Mouse (Mus musculus): ENCODE measurements at regions not wholly inside any gene's neighbourhood (a gene's known extent, or its start where the extent isn't known, plus 50 kb on each side); places are given as distances from the start of the nearest gene placed in this dataset.

GRCm38 (mm10) chr4:53235870-53236269, 76.2 kb upstream of the Abca1 start:
- Histone ChIP-seq H3K9me3 (replicated peaks; ENCODE audit: insufficient read depth, low read length) (no peaks in the 10 kb centered on the region), H3K4me1 (ENCODE audit: control insufficient read depth in 1 of 2, insufficient read depth in 2 of 2, low read length in 2 of 2) (peaks cover 11 to 23% of the 10 kb centered on the region in 2 experiments), H3K4me3 (ENCODE audit: control insufficient read depth in 1 of 2, insufficient read depth in 1 of 2, low read depth in 2 of 2, low read length in 2 of 2) (no peak overlapping the region), H3K79me2 (ENCODE audit: control insufficient read depth, insufficient read depth, low read length, poor library complexity) (no peaks in the 10 kb centered on the region), H3K27me3 (ENCODE audit: control insufficient read depth in 1 of 2, insufficient read depth in 2 of 2, low read length in 2 of 2) (no peaks in the 10 kb centered on the region), H3K9ac (ENCODE audit: control insufficient read depth, low read depth, low read length, poor library complexity, severe bottlenecking) (no peak overlapping the region), H3K27ac (ENCODE audit: control insufficient read depth, low read depth, low read length) (no peak overlapping the region), H3K36me3 (ENCODE audit: control insufficient read depth in 1 of 2, insufficient read depth in 2 of 2, low read length in 2 of 2) (peaks cover 0 to 15% of the 10 kb centered on the region in 2 experiments; a peak in 2 of 4 replicates)
- TF ChIP-seq TBP (IDR thresholded peaks at IDR 0.05; ENCODE audit: low read depth, low read length) (no peak), GATA1 (IDR thresholded peaks at IDR 0.05; ENCODE audit: low read depth, low read length) (no peak), ZNF384 (IDR thresholded peaks at IDR 0.05; ENCODE audit: low read depth, low read length) (no peak), CHD2 (IDR thresholded peaks at IDR 0.05; ENCODE audit: low read length) (no peak), TAL1 (IDR thresholded peaks at IDR 0.05; ENCODE audit: low read length) (no peak), ZKSCAN1 (IDR thresholded peaks at IDR 0.05; ENCODE audit: low read depth, low read length) (no peak), NRF1 (IDR thresholded peaks at IDR 0.05; ENCODE audit: insufficient read depth, low read depth, low read length, poor library complexity, severe bottlenecking) (no peak), BHLHE40 (IDR thresholded peaks at IDR 0.05; ENCODE audit: borderline replicate concordance, low read depth, low read length) (no peak), UBTF (IDR thresholded peaks at IDR 0.05; ENCODE audit: borderline replicate concordance, insufficient read depth, low read depth, low read length) (no peak), NELFE (IDR thresholded peaks at IDR 0.05; ENCODE audit: low read depth, low read length) (no peak), SIN3A (IDR thresholded peaks at IDR 0.05; ENCODE audit: low read length) (no peak), POLR2AphosphoS2 (IDR thresholded peaks at IDR 0.05; ENCODE audit: low read length) (no peak), RCOR1 (IDR thresholded peaks at IDR 0.05; ENCODE audit: low read depth, low read length) (no peak)
- DNase-seq (ENCODE audit: low read depth, low spot score) = no peak

- TF ChIP-seq CHD1 (IDR thresholded peaks at IDR 0.05; ENCODE audit: low read depth, low read length) = no peak
- TF ChIP-seq MYC (IDR thresholded peaks at IDR 0.05; ENCODE audit: low read depth, low read length) = no peak
- TF ChIP-seq CTCF (IDR thresholded peaks at IDR 0.05 in 2 of 3, conservative IDR thresholded peaks at IDR 0.05 in 1 of 3; ENCODE audit: control insufficient read depth in 1 of 3, insufficient read depth in 1 of 3, low read depth in 2 of 3, low read length in 3 of 3, poor library complexity in 1 of 3, severe bottlenecking in 1 of 3) = no peak
- no peak for TF ChIP-seq MEF2A (IDR thresholded peaks at IDR 0.05; ENCODE audit: extremely low read depth, insufficient replicate concordance, low read depth, low read length, poor library complexity, severe bottlenecking)
- TF ChIP-seq USF1 (IDR thresholded peaks at IDR 0.05; ENCODE audit: low read depth, low read length) = no peak
- TF ChIP-seq NRF1 (IDR thresholded peaks at IDR 0.05; ENCODE audit: insufficient read depth, low read depth, low read length, poor library complexity, severe bottlenecking) = no peak
- TF ChIP-seq POLR2AphosphoS5 (IDR thresholded peaks at IDR 0.05; ENCODE audit: borderline replicate concordance, low read depth, low read length) = no peak
- TF ChIP-seq MAZ (IDR thresholded peaks at IDR 0.05; ENCODE audit: low read depth, low read length) = no peak
- TF ChIP-seq ETS1 (IDR thresholded peaks at IDR 0.05; ENCODE audit: low read depth, low read length) = no peak
- TF ChIP-seq ELF1 (IDR thresholded peaks at IDR 0.05; ENCODE audit: low read depth, low read length) = no peak
- no peak for TF ChIP-seq MYB (IDR thresholded peaks at IDR 0.05; ENCODE audit: low read depth, low read length)
- no peak for TF ChIP-seq GATA1 (IDR thresholded peaks at IDR 0.05; ENCODE audit: low read depth, low read length)
- no peak for TF ChIP-seq RCOR1 (IDR thresholded peaks at IDR 0.05; ENCODE audit: low read depth, low read length)
- TF ChIP-seq MXI1 (IDR thresholded peaks at IDR 0.05; ENCODE audit: low read depth, low read length) = no peak
- no peak for TF ChIP-seq ZMIZ1 (IDR thresholded peaks at IDR 0.05; ENCODE audit: low read depth, low read length)
- no peak for TF ChIP-seq KAT2A (conservative IDR thresholded peaks at IDR 0.05; ENCODE audit: low read depth, low read length)
- TF ChIP-seq ZKSCAN1 (IDR thresholded peaks at IDR 0.05; ENCODE audit: low read depth, low read length) = no peak
- no peak for TF ChIP-seq SMC3 (IDR thresholded peaks at IDR 0.05; ENCODE audit: low read depth, low read length)
- Histone ChIP-seq H3K9ac (ENCODE audit: control insufficient read depth, low read depth, low read length, poor library complexity, severe bottlenecking) (no peak overlapping the region), H3K79me2 (ENCODE audit: control insufficient read depth, insufficient read depth, low read length, poor library complexity) (no peaks in the 10 kb centered on the region), H3K9me3 (replicated peaks; ENCODE audit: insufficient read depth, low read length) (no peaks in the 10 kb centered on the region), H3K4me3 (ENCODE audit: control insufficient read depth in 1 of 2, insufficient read depth in 1 of 2, low read depth in 2 of 2, low read length in 2 of 2) (no peak overlapping the region), H3K27ac (ENCODE audit: control insufficient read depth, low read depth, low read length) (no peak overlapping the region), H3K36me3 (ENCODE audit: control insufficient read depth in 1 of 2, insufficient read depth in 2 of 2, low read length in 2 of 2) (peaks cover 0 to 4% of the 10 kb centered on the region in 2 experiments; a peak in 2 of 4 replicates), H3K4me1 (ENCODE audit: control insufficient read depth in 1 of 2, insufficient read depth in 2 of 2, low read length in 2 of 2) (peaks cover 0 to 13% of the 10 kb centered on the region in 2 experiments; a peak in 3 of 4 replicates), H3K27me3 (ENCODE audit: control insufficient read depth in 1 of 2, insufficient read depth in 2 of 2, low read length in 2 of 2) (no peaks in the 10 kb centered on the region)
- DNase-seq (ENCODE audit: low read depth, low spot score) = peak; percentile 28
These were observed 72.7 kb upstream of the Abca1 start for GRCm38 (mm10) chr4:53232436-53232835.
